Mouse (Mus musculus): ENCODE measurements around the gene Adcy9. TPM values are rescaled to one million over a fixed set of nuclear protein-coding genes. Genes with fewer than 3 reads are reported as not detected.
A peak's percentile ranks its signal among the peaks of the same experiment; 100 is the strongest.

Adcy9 gene
- polyA plus RNA-seq, 1 experiment = 21.6 TPM

- no peak for DNase-seq (ENCODE audit: extremely low spot score in 1 of 2, low spot score in 1 of 2)
Measured at GRCm38 (mm10) chr16:4333371-4333770, 86.9 kb downstream of the Adcy9 start.

GRCm38 (mm10) chr16:4327081-4327480 is 93.2 kb downstream of the Adcy9 start:
- no peak for DNase-seq (ENCODE audit: extremely low spot score in 1 of 2, low spot score in 1 of 2)

DNA sequence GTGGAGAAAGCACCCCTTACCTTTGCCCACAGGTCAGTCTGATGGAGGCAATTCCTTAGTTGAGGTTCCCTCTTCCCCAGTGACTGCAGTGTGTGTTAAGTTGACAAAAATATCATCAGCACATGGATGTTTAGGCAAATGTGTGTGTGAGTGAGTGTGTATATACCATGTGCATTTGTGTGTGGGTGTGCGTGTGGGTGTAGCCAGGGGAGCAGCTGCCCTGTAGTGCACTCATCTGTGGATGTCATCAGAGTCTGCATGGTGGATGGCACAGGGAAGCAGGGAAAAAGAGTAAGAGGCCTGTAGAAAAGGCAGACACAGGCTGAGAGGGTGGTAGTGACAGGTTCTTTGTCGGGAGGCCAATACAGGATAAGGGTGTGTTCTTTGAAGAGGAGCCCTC is 94.5 kb downstream of the Adcy9 start:
- peak in 1 of 2 experiments; percentile 48 for DNase-seq (ENCODE audit: extremely low spot score in 1 of 2, low spot score in 1 of 2)

DNA sequence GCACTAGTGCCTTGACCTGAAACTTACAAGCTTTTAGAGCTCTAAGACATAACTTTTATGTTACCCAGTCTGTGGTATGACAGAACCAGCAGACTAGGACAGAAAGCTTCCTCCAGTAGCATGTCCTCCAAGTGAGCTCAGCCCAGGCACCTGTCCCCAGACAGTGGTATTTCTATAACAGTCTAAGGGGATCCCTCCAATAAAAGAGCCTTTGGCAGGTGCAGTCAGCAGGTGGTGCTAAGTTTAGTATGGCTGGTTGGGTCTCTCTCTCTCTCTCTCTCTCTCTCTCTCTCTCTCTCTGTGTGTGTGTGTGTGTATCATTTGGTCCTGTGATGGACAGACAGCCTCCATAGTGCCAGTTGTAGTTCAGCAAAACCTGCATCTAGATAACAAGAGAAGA is 95.3 kb downstream of the Adcy9 start:
- DNase-seq (ENCODE audit: extremely low spot score in 1 of 2, low spot score in 1 of 2) = no peak

GRCm38 (mm10) chr16:4320856-4321255 is 99.4 kb downstream of the Adcy9 start:
- DNase-seq (ENCODE audit: extremely low spot score in 1 of 2, low spot score in 1 of 2) = no peak

DNA sequence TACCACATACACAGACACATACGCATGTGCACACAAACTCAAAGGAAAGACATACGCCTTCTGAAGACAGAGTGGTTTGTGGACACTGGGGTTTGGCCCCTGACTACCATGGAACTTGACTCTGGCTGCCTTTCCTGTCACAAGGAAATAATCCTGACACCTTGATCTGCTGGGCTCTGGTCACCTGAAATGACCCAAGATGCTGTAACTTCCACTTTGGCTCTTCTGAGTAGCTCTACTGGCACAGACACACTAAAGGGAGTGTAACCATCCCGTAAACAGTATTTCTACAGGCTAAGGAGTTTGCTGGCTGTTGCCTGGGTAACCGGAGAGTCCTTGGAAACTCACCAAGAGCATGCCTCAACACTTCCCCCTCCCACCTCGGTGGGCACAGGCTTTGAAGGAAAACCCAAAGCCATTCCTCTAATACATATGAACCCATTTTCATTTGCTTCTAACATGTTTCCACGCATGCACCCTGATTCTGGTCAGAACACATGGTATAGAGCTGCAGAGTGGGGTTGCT is 102.2 kb downstream of the Adcy9 start:
- peak in 1 of 2 experiments; percentile 41 for DNase-seq (ENCODE audit: extremely low spot score in 1 of 2, low spot score in 1 of 2)

DNA sequence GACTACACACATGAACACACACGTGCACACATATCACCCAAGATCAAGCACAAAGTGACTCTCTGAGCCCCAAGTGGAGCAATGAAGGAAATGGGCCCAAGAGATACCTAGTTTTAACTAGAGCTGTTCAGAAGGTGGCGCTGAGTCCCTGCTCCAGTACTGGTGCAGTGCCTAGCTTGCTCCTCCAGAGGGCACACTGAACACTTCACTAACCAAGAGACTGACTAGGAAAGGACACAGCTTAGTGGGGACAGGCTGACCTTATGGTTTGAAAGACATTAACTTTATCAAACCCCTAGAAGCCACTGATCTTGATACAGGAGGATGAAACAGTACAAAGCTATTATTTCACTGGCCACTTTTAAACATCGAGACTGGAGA is 104.2 kb downstream of the Adcy9 start:
- peak; percentile 74 to 93 for DNase-seq (ENCODE audit: extremely low spot score in 1 of 2, low spot score in 1 of 2)

DNA sequence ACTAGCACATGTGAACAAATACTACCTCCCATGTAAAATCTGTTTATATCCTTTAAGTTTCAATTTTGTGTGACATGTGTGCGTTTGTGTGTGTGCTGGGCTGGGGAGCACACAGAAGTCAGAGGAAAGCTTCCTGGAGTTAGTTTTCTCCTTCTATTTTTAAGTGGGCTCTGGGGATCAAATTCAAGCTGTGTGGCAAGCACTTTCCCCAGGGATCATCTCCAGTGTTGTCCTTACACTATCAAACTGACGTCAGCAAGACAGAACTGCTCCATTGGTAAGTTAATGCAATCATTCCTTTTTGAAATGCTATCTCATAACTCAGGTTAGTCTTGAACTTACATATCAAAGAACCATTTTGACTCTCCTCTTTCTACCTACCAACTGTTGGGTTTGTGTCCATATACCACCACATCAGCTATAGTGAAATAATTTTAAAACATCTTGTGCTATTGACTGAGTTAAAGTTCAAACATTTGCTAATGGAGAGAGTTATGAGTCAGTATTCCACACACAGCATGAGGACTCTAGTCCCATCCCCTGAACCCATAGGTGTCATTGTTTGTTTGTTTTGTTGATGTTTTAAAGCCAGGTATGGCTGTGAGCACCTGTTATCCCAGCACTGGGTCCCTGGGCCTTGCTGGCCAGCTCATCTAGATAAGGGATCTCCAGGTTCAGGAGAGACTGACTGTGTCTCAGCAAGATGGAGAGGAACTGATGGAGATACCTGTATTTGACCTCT is 104.8 kb downstream of the Adcy9 start:
- DNase-seq (ENCODE audit: extremely low spot score in 1 of 2, low spot score in 1 of 2) = no peak

GRCm38 (mm10) chr16:4314891-4315290 is 105.4 kb downstream of the Adcy9 start:
- no peak for DNase-seq (ENCODE audit: extremely low spot score in 1 of 2, low spot score in 1 of 2)

DNA sequence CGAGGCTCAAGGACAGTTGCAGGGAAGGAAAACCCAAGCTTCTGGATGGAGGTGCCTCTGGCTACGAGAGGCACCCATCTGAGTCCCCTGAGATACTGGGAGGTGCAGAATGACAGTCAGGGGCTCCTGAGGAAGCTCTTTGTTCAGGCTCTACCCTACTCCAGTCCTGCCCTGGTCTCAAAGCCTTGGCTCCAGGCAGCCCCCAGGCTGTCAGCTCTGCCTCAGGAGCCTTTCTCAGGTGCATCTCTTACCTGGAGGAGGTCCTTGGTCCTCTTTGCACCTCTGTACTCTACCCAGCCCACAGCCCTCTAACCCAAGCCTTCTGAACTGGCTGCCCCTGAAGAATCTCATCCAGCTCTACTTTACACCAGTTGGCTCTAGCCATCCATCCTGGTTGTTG is 108.3 kb downstream of the Adcy9 start:
- DNase-seq (ENCODE audit: extremely low spot score in 1 of 2, low spot score in 1 of 2) = no peak

- DNase-seq (ENCODE audit: extremely low spot score in 1 of 2, low spot score in 1 of 2) = no peak
Measured at GRCm38 (mm10) chr16:4311608-4312007, 108.7 kb downstream of the Adcy9 start.

GRCm38 (mm10) chr16:4307795-4308194 is 112.5 kb downstream of the Adcy9 start:
- DNase-seq (ENCODE audit: extremely low spot score in 1 of 2, low spot score in 1 of 2) = no peak

- peak in 1 of 2 experiments; percentile 61 for DNase-seq (ENCODE audit: extremely low spot score in 1 of 2, low spot score in 1 of 2)
Measured at GRCm38 (mm10) chr16:4304176-4304922, 115.9 kb downstream of the Adcy9 start.

GRCm38 (mm10) chr16:4303554-4303953 is 116.7 kb downstream of the Adcy9 start:
- no peak for DNase-seq (ENCODE audit: extremely low spot score in 1 of 2, low spot score in 1 of 2)

- DNase-seq (ENCODE audit: extremely low spot score in 1 of 2, low spot score in 1 of 2) = no peak
Measured at GRCm38 (mm10) chr16:4300280-4300679, 120.0 kb downstream of the Adcy9 start.

- no peak for DNase-seq (ENCODE audit: extremely low spot score in 1 of 2, low spot score in 1 of 2)
Measured at GRCm38 (mm10) chr16:4293259-4293658, 127.0 kb downstream of the Adcy9 start.

- peak in 1 of 2 experiments; percentile 52 for DNase-seq (ENCODE audit: extremely low spot score in 1 of 2, low spot score in 1 of 2)
Measured at GRCm38 (mm10) chr16:4289507-4289906, 130.8 kb downstream of the Adcy9 start.

GRCm38 (mm10) chr16:4286593-4286992 is 133.7 kb downstream of the Adcy9 start:
- DNase-seq (ENCODE audit: extremely low spot score in 1 of 2, low spot score in 1 of 2) = no peak

DNA sequence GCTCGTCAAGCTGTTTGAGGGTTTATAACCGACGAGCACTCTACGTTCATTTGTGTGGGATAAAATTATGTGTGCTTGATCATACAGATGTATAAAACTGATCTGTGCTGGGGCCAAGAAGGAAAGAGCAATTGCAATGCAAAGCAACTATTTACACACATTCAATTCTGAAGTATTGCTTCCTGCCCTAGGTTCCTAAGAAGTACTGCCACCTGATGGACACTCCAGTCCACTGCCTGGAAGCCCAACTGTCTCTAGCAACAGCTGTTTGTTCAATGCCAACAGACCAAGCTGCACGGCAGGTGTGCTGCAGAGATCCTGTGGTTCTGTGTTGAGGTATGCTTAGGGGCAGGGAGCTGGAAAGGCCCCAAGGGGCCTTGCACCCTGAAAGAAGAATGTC is 135.0 kb downstream of the Adcy9 start:
- DNase-seq (ENCODE audit: extremely low spot score in 1 of 2, low spot score in 1 of 2) = peak in 1 of 2 experiments; percentile 45

DNA sequence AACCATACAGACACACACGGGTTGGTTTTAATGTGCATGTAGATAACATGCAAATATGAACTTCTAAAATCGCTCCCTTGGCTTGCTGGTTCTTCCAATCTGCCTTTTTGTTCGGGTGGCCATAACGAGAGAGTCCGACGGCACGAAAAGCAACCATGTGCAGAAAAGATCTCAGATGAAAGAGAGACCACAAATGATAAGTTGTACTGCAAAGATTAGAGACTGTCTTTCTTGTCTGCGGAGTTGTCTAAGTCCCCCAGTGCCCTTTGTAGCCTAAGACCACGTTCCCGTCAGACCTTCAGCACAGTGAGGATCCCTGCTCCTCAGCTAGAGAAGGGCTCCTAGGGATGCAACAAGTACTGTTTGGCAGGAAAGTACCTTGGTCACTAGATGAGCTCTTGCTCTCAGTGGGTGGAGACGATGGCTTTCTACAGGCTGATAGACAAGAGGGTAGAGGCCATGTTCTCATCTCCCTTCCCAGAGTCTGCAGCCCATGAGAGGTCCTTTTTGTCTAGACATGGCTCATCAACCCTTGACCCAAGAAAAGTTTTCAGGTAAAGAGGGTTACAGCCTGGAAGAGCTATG is 136.9 kb downstream of the Adcy9 start:
- no peak for DNase-seq (ENCODE audit: extremely low spot score in 1 of 2, low spot score in 1 of 2)

GRCm38 (mm10) chr16:4281470-4281869 is 138.8 kb downstream of the Adcy9 start:
- DNase-seq (ENCODE audit: extremely low spot score in 1 of 2, low spot score in 1 of 2) = no peak
